Mouse (Mus musculus) liver (tissue): Measurements from ENCODE around the gene Crygc.
"Not testable (repeated sequence)": the region's sequence is repeated elsewhere in the genome, so short reads cannot be mapped to it uniquely, and the experiment has no call there.

ENCODE experiments used
- DNase-seq: peaks from one replicate; pipeline ENCODE4 v3.0.0-alpha.2; 2020; ENCODE audit warnings: mixed read lengths

Crygc gene

GRCm38 (mm10) chr1:65051696-65052095 lies 21.8 kb downstream of the Crygc start:
- no peak for DNase-seq

DNA sequence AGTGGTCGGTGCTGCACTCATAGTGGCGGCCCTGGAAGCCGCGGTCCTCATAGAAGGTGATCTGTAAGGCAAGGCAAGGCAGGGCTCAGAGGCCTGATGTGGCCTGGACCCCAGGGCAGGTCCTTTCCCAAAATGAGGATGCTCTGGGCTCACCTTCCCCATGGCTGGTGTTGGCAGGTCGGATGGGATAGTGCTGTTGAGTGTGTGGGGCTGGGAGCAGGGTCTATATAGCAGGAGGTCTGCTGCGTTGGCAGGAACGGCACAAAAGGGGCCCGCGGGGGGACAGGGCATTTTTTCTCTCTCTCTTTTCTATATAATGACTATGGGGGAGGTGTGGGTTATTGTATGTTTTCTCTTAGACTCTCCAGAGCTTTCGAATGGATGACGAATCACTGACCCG lies 22.5 kb downstream of the Crygc start, which contains the start of gene Cryge:
Gene Cryge (minus strand): TSS at position 198 of the 400 bp plus-strand sequence.
- DNase-seq, result not testable (repeated sequence)

DNA sequence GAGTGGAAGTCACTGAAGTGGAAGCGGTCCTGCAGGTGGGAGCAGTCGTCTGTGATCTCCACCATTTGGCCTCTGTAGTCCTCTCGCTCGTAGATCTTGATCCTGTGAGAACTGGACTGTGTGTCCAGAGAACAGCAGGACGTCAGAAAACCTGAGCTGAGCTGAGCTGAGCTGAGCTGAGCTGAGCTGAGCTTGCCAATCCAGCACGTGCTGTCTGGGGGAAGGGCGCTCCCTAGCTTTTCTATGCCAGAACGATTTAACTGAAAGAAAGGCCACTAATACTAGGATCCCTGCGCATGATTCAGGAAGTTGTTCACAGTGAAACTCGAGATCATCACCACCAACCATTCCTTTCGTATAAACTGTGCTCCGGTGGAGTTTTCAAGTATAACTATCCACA lies 24.7 kb downstream of the Crygc start:
- no peak for DNase-seq

GRCm38 (mm10) chr1:65046401-65047109 lies 26.9 kb downstream of the Crygc start:
- DNase-seq, result no peak

GRCm38 (mm10) chr1:65043433-65043832 lies 30.1 kb downstream of the Crygc start:
- no peak for DNase-seq

DNA sequence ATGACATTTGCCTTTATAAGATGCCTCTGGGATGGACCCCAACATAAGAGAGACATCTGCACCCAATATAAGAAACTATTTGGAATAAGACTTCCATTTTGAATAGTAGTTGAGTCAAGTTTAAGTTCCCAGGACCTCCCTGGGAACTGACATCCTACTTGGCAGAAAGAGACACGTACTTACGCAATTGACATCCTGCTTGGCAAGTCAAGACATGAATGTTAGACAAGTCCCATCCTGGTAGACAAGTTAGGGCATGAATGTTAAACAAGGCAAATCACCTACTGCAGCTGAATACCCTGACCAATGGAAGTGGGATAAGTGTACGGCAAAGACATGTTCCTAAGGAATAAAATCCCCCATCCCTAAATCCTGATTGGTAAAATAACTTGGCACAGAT lies 31.7 kb downstream of the Crygc start:
- DNase-seq, result no peak

DNA sequence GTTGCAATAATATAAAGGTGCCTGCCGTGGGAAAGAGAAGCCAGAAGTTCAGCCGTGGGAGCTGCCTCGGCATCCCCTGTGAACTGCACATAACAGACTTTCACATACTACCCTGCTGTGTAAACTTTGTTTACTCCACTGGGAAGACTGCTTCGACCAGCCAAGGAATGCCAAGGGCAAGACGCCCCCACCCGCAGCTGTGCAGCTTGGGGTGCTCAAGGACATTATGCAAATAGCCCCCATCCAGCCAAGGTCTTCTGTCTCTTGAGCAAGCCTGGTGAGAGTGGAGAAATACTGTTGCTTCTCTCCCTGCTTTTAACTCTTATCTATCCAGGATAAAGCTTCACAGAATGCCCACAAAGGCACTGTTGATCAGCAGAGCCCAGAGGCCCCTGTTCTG lies 32.7 kb downstream of the Crygc start:
- DNase-seq, result no peak

- no peak for DNase-seq
Observed at GRCm38 (mm10) chr1:65039679-65040078, 33.8 kb downstream of the Crygc start.

DNA sequence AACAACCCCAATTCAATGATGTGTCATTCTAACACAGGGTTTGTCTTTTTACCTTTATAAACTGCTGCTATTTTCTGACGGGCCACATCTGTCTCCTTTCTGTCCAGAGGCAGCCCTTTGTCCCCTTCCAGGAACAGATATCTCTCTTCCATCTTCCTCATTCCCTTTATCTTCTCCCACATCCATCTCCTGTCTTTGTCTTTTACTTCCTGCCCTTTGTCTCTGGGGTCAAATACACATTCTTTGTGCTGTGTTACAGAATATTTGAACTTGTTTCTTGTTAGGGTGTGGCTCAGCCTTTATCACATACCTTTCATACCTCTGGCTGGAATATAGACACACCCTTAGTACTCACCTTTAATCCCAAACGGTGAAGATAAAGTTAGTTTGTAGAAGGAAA lies 35.9 kb downstream of the Crygc start:
- no peak for DNase-seq

DNA sequence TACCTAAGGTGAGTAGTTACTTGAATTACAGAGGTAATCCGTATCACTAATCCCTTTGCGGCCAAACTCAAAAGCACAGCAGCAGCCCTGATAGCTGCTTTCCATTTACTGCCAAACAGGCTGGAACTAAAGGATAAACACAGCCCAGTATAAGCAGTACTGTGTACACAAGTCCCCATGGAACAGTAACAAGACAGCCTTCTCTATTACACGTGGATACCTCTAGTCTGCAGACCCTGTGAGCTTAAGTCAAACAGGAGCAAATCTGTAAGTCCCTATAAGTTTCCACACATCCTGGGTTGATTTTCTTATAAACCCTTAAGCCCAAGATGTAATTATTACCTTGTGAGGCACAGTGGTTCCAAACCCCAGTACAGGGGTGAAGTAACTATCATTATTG lies 38.0 kb downstream of the Crygc start:
- DNase-seq, result no peak

GRCm38 (mm10) chr1:65032641-65033040 lies 40.8 kb downstream of the Crygc start, which contains the start of gene Akr1cl:
Gene Akr1cl (minus strand): TSS chr1:65032759.
- DNase-seq, result no peak

- no peak for DNase-seq
Observed at GRCm38 (mm10) chr1:65028206-65028605, 45.3 kb downstream of the Crygc start.
